Mouse (Mus musculus) embryonic facial prominence, embryonic 10.5 days (tissue): ENCODE data around the gene Car5b. TPM values are rescaled to one million over a fixed set of nuclear protein-coding genes. Genes with fewer than 3 reads are reported as not detected.

ENCODE experiments used
- DNase-seq: peaks from one replicate; pipeline ENCODE4 v3.0.0-alpha.2; 2017; ENCODE audit warnings: low spot score
- H3K27ac ChIP-seq: fragments of 300-500 bp; sonication (generic); replicated peaks from 2 replicates; pipeline ENCODE4 v1.5.1; 2016; ENCODE audit warnings: mild to moderate bottlenecking
- H3K27me3 ChIP-seq: fragments of 300-500 bp; sonication (generic); replicated peaks from 2 replicates; pipeline ENCODE4 v1.6.1; 2016; ENCODE audit warnings: low read depth, mild to moderate bottlenecking; ENCODE audit not compliant: poor library complexity, severe bottlenecking
- H3K36me3 ChIP-seq: fragments of 300-500 bp; sonication (generic); replicated peaks from 2 replicates; pipeline ENCODE4 v1.6.1; 2016; ENCODE audit warnings: mild to moderate bottlenecking, moderate library complexity
- H3K4me1 ChIP-seq: fragments of 300-500 bp; sonication (generic); 2 replicates; pipeline ENCODE4 v1.6.1; 2016
- H3K4me3 ChIP-seq: fragments of 300-500 bp; sonication (generic); 2 replicates; pipeline ENCODE4 v1.5.1; 2016; ENCODE audit warnings: mild to moderate bottlenecking, moderate library complexity
- H3K9me3 ChIP-seq: fragments of 300-500 bp; sonication (generic); 2 replicates; pipeline ENCODE4 v1.6.1; 2016; ENCODE audit warnings: mild to moderate bottlenecking
- WGBS: fragments of 180-500 bp; shearing (Covaris S2); methylation state at CpG from one replicate; pipeline ENCODE4 v1.1.7; 2016; 5-methylcytosine and 5-hydroxymethylcytosine counted together
- polyA plus RNA-seq: library from polyadenylated mRNA; unstranded; fragments of >200 nt; fragmentation: Nextera tagmentation; extraction: Ambion mirVana; gene quantifications from 2 replicates; pipeline ENCODE4 v1.2.1, GENCODE M21; 2016

Gene Car5b
- polyA plus RNA-seq, 1 experiment from 2014 or later, result 0.34 TPM

- WGBS, result 91% methylated on average over 7 of the region's 7 CpGs
- H3K27ac ChIP-seq, result no peak overlapping the region
- H3K4me1 ChIP-seq, result no peaks in the 10 kb centered on the region
- no peaks in the 10 kb centered on the region for H3K36me3 ChIP-seq
- peaks cover 59% of the 10 kb centered on the region for H3K27me3 ChIP-seq
- no peak overlapping the region for H3K4me3 ChIP-seq
- no peak for DNase-seq
- H3K9me3 ChIP-seq, result no peaks in the 10 kb centered on the region
Observed at GRCm38 (mm10) chrX:164032526-164032925, 4.7 kb upstream of the Car5b start.

DNA sequence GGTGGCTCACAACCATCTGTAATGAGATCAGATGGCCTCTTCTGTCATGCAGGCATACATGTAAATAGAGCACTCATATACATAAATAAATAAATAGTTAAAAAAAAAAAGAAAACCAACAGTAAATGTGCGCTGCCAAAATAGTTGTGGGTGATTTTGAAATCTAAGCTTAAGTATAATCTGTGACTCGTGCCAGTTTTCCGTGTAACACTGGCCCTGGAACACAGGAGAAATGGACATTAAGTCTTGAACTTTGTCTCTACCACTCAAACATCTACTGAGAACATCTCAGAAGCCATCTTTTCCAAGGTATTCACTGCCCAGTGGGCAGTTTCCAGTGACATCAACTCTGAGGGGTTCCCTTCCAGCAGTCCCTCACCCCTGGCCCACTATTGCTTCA is 12.2 kb downstream of the Car5b start:
- peaks cover 55% of the 10 kb centered on the region for H3K27me3 ChIP-seq
- no peaks in the 10 kb centered on the region for H3K9me3 ChIP-seq
- no peak overlapping the region for H3K4me3 ChIP-seq
- WGBS, result 95% methylated on average over 3 of the region's 3 CpGs
- H3K4me1 ChIP-seq, result no peaks in the 10 kb centered on the region
- H3K36me3 ChIP-seq, result no peaks in the 10 kb centered on the region
- DNase-seq, result no peak
- H3K27ac ChIP-seq, result no peak overlapping the region

- 76% methylated on average over 4 of the region's 4 CpGs for WGBS
- Histone ChIP-seq H3K36me3 (no peaks in the 10 kb centered on the region), H3K4me1 (no peaks in the 10 kb centered on the region), H3K27ac (no peak overlapping the region), H3K9me3 (no peaks in the 10 kb centered on the region), H3K27me3 (peaks cover 54% of the 10 kb centered on the region), H3K4me3 (no peak overlapping the region)
- no peak for DNase-seq
Observed at GRCm38 (mm10) chrX:164014956-164015355, 12.8 kb downstream of the Car5b start.

DNA sequence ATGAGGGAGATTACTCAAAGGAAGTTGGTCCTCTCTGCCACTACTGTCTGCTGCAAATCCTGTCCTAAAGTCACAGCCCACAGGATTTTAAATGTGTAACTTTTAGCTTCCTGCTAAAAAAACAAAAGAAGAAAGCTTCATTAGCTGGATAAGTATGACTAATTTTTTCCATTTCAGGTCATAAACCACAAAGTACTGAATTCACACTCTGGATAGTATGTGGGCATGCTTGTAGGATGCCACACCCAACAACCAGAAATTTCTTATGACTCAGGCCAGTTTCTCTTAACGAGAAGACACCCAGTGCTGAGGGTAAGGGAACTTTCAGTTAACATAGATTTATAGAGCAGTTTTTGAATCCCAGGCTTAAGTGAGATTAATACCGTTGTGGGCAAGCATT is 14.5 kb downstream of the Car5b start:
- Histone ChIP-seq H3K9me3 (no peaks in the 10 kb centered on the region), H3K27me3 (peaks cover 54% of the 10 kb centered on the region), H3K4me3 (no peak overlapping the region), H3K4me1 (no peaks in the 10 kb centered on the region), H3K36me3 (no peaks in the 10 kb centered on the region), H3K27ac (no peak overlapping the region)
- DNase-seq, result no peak
- WGBS, result 90% methylated on average over 2 of the region's 2 CpGs

- Histone ChIP-seq H3K27ac (no peak overlapping the region), H3K27me3 (peaks cover 55% of the 10 kb centered on the region), H3K4me3 (no peak overlapping the region), H3K4me1 (no peaks in the 10 kb centered on the region), H3K36me3 (no peaks in the 10 kb centered on the region), H3K9me3 (no peaks in the 10 kb centered on the region)
- WGBS, result 32% methylated on average over 2 of the region's 2 CpGs
- DNase-seq, result no peak
Observed at GRCm38 (mm10) chrX:164004809-164005208, 23.0 kb downstream of the Car5b start.

DNA sequence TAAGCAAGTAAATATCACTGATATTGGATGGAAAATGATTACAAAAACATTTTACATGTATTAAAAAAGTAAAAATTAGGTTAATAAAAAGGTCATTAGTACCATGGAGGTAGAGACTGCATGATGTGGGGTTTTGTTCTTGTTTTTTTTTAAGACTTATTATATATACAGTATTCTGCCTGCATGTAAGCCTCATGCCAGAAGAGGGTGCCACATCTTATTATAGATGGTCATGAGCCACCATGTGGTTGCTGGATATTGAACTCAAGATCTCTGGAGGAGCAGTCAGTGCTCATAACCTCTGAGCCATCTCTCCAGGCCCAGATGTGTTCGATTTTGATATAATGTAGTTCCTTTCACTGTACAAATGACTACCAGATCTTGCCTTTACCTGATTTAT is 27.9 kb downstream of the Car5b start:
- H3K36me3 ChIP-seq, result no peaks in the 10 kb centered on the region
- H3K4me1 ChIP-seq, result no peaks in the 10 kb centered on the region
- H3K27ac ChIP-seq, result no peak overlapping the region
- no peak overlapping the region for H3K4me3 ChIP-seq
- WGBS, result 82% methylated on average over 1 of the region's 1 CpGs
- H3K27me3 ChIP-seq, result peaks cover 62% of the 10 kb centered on the region
- H3K9me3 ChIP-seq, result no peaks in the 10 kb centered on the region
- DNase-seq, result no peak

DNA sequence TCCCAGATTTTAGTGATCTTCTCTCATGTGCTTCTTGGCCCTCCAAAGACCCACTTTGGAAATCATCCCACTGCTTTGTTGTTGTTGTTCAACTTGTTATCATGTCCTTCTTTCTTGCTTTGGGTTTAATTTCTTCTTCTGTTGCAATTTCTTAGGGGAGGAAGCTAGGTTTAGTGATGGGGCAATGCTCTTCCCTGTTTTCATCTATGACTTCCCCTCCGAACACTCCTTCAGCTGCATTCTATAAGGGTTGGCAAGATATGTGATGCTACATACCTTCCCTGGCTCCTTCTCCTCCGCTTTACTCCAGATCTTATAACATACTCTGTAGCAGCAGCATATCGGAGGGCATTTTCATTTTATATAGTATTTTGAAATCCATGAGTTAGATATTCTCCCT is 31.0 kb downstream of the Car5b start:
- 86% methylated on average over 3 of the region's 3 CpGs for WGBS

GRCm38 (mm10) chrX:163987718-163988374 is 40.0 kb downstream of the Car5b start:
- Histone ChIP-seq H3K27me3 (peaks cover 51% of the 10 kb centered on the region), H3K9me3 (no peaks in the 10 kb centered on the region), H3K4me1 (no peaks in the 10 kb centered on the region), H3K27ac (no peak overlapping the region), H3K4me3 (no peak overlapping the region), H3K36me3 (no peaks in the 10 kb centered on the region)
- no peak for DNase-seq
- 72% methylated on average over 3 of the region's 3 CpGs for WGBS

More for the DNA sequence above, 31.0 kb downstream of the Car5b start:
- Histone ChIP-seq H3K36me3 (no peaks in the 10 kb centered on the region), H3K27me3 (peaks cover 72% of the 10 kb centered on the region), H3K4me3 (no peak overlapping the region), H3K27ac (no peak overlapping the region), H3K4me1 (no peaks in the 10 kb centered on the region), H3K9me3 (no peaks in the 10 kb centered on the region)
- DNase-seq, result no peak

DNA sequence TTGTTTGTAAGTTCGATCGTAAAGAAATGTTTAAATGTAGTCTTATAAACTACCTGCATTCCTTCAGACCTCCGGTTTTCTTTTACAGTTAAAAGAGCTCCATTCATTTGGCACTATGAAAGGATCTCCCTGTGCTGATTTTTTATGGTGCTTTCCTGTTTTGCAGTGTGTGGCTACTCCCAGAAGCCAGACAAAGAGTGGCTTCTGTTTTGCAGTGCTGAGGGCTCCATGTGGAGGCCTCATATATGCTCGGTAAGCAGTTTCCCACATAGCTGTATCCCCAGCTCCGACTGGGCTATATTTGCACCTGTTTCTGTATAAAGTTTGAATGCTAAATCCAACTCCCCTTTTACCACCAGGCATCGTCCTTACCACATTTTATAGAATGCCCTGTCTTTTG is 45.7 kb downstream of the Car5b start:
- Histone ChIP-seq H3K4me3 (no peak overlapping the region), H3K27me3 (peaks cover 56% of the 10 kb centered on the region)

GRCm38 (mm10) chrX:163981500-163981899 is 46.3 kb downstream of the Car5b start:
- no peaks in the 10 kb centered on the region for H3K4me1 ChIP-seq
- H3K36me3 ChIP-seq, result no peaks in the 10 kb centered on the region
- H3K4me3 ChIP-seq, result no peak overlapping the region
- 54% methylated on average over 4 of the region's 4 CpGs for WGBS
- H3K27me3 ChIP-seq, result peaks cover 52% of the 10 kb centered on the region
- no peak overlapping the region for H3K27ac ChIP-seq
- no peak for DNase-seq
- no peaks in the 10 kb centered on the region for H3K9me3 ChIP-seq

More for the DNA sequence above, 45.7 kb downstream of the Car5b start:
- no peak overlapping the region for H3K27ac ChIP-seq
- DNase-seq, result no peak
- H3K9me3 ChIP-seq, result no peaks in the 10 kb centered on the region
- no peaks in the 10 kb centered on the region for H3K4me1 ChIP-seq
- 79% methylated on average over 6 of the region's 6 CpGs for WGBS
- no peaks in the 10 kb centered on the region for H3K36me3 ChIP-seq

- Histone ChIP-seq H3K36me3 (no peaks in the 10 kb centered on the region), H3K4me3 (no peak overlapping the region), H3K27me3 (peaks cover 55% of the 10 kb centered on the region), H3K9me3 (no peaks in the 10 kb centered on the region), H3K4me1 (no peaks in the 10 kb centered on the region), H3K27ac (no peak overlapping the region)
- no peak for DNase-seq
- WGBS, result 96% methylated on average over 1 of the region's 1 CpGs
Observed at GRCm38 (mm10) chrX:163981092-163981491, 46.7 kb downstream of the Car5b start.

DNA sequence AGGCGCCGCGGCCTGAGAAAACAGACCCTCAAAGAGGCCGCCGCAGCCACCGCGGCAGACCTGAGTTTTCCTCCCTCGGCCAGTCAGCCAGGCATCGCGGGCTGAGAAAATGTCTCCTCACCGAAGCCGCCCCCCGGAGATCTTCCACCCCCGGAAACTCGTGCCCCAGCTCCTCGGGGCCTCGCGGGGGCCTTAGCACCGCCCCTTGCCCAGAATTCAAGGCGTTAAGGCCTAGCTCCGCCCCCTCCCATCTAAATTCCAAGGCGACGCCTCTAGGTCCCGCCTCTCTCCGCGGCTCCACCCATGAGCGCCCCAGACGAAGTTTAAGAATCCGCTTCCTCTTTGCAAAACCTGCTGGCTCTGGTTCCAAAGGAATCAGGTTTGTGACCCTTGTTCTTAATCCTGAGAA is 69.3 kb downstream of the Car5b start, which contains the start of gene Zrsr2:
TSS of gene Zrsr2 (minus strand) at position 195 of the 409 bp plus-strand sequence.
- Histone ChIP-seq H3K4me3 (peak within 1 kb of the TSS; percentile 71), H3K4me1 (peaks cover 4% of the 10 kb centered on the region; the same call in 1 of the 2 replicates), H3K9me3 (no peaks in the 10 kb centered on the region), H3K27ac (peak within 1 kb of the TSS; percentile 95), H3K36me3 (peaks cover 32% of the 10 kb centered on the region), H3K27me3 (peaks cover 64% of the 10 kb centered on the region)
- peak; percentile 89 for DNase-seq
- 19% methylated on average over 29 of the region's 29 CpGs for WGBS

- WGBS, result 19% methylated on average over 55 of the region's 67 CpGs
- peaks cover 4% of the 10 kb centered on the region; the same call in 1 of the 2 replicates for H3K4me1 ChIP-seq
- H3K9me3 ChIP-seq, result no peaks in the 10 kb centered on the region
- H3K27ac ChIP-seq, result peak overlapping the region; percentile 95
- peaks cover 36% of the 10 kb centered on the region for H3K36me3 ChIP-seq
- peak; percentile 83 for DNase-seq
- peaks cover 66% of the 10 kb centered on the region for H3K27me3 ChIP-seq
- H3K4me3 ChIP-seq, result peak overlapping the region; percentile 71
Observed at GRCm38 (mm10) chrX:163957803-163958466, 69.9 kb downstream of the Car5b start.
